Mouse (Mus musculus): ENCODE data around the gene Tfrc.

DNA sequence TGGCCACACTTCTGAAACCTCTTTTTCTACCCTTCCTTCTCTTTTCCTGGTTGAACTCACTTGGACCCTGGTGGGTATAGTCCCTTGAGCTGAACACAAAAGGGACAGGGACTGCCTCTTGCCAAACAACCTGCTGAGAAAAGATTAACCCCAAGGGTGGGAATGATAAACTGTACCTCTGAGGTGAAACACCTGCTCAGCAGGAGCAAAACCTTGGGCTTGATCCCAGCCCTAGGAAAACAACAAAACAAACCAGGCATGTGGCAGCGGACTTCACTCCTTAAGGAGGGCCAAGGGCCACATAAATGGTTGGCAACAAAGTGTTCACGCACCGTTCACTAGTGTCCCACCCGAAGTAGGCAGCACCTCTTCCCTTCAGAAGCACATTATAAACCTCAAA lies 49.2 kb upstream of the Tfrc start:
- TF ChIP-seq GATA1 (IDR thresholded peaks at IDR 0.05; ENCODE audit: borderline replicate concordance, low read length), result no peak
- TF ChIP-seq FLI1 (IDR thresholded peaks at IDR 0.05; ENCODE audit: low read length), result no peak
